Mouse (Mus musculus) forelimb bud, embryonic 11.5 days (tissue): ENCODE results near the gene Hoxb7.

Experiments used
- DNase-seq: peaks from one replicate; pipeline ENCODE4 v3.0.0-alpha.2; 2012; ENCODE audit warnings: low read depth, low spot score

The Hoxb7 gene

DNA sequence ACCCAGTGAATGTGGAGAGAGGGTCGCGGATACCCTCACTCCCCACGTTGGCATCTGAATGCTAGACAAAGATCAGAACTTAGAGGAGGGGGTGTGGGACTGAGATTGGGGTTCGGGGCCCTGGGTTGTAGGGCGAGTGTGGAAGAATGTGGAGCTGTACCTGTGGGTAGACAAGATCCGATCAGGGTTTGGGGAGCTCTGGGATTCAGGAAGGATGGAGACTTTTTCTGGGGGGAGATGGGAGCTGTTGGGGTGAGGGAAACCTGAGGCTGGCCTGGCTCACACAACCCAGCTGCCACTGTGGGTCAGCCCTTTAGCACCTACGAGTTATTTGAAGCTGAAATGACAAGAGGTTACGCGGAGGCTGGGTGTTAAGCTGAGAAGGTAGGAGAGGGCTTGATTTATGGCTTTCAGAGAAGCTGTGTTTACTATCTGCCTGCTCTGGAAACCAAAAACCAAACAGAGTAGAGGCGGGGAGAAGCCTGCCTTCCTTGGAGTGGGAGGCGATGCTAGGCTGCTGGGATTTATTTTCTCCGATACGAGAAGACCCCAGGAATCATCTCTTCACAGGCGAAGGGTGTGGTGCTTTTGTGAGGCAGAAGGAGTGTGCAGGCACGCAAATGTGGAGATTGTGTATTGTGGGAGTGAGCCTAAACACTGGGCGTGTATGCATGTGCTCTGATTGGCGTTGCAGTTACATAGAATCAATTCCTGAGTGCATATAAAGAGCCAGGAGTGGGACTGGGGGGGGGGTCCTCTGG is 47.0 kb downstream of the Hoxb7 start:
- no peak for DNase-seq

DNA sequence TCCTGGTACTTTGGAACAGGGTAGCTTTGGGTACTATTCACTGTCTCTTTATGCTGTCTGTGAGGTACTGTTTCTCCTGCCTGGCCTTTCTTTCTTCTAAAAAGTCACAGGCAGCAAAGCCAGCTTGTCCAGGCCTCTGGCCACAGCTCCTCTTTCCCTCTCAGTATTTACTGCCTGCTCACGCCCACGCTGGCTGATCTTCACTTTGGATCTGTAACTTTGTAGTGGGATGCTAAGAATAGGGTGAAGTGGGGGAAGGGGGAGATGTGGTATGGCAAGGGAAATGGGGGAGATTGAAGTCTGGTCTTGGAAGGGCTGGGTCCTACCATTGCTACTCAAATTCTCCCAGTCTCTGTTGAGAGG is 47.6 kb downstream of the Hoxb7 start:
- no peak for DNase-seq

DNA sequence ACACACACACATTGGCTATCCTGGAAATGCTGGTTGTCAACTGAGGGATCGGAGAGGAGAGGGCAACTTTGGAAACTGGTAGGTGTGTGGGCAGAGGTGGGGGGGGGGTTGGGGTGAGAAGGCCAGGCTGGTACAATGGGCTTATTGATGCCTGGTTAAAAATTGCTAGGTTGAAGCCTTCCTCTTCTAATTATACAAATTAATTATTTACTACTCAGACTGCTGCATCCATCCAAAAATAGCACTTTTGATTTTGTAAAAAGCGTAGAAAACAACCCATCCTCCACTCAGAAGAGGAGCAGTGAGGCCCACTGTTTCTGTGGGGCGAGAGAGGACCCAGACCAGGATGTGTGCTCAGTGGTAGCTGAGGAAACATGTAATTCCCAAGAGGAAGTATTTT is 48.6 kb downstream of the Hoxb7 start:
- no peak for DNase-seq

DNA sequence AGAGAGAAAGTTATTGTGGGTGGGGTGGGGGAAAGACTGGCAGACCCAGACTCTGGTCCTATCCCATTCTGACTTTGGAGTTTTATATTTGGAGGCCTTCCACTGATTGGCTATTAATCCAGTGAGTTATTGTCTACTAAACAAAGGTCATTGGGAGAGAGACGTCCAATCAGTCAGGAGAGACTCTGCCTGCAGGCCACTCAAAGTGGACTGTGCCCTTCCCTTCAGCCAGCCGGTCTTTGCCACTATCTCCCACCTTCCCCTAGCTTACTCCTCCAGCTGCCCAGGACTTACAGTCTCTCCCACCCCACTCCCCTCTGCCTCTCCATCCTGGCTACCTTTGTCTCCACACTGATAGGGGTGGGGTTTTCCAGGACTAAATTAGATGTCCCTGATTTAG is 50.2 kb downstream of the Hoxb7 start:
- no peak for DNase-seq

DNA sequence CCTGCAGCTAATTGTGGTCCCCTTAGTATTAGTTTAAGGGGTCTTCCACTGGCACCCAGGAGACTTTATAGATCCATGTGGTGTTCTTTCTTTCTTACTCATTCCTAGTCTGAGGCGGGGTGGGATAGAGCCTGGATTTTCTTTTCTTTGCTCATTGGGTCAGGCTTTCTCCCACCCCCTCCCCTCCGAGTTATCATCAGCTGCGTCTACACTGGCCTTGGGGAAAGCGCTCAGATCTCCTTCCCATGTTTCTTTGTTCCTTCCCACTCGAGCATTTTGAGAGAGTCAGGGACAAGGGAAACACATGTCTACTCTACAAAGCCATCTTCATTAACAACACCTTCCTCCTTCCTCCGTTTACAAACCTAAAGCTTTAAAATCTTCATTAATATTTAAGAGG is 50.6 kb downstream of the Hoxb7 start:
- DNase-seq = no peak

DNA sequence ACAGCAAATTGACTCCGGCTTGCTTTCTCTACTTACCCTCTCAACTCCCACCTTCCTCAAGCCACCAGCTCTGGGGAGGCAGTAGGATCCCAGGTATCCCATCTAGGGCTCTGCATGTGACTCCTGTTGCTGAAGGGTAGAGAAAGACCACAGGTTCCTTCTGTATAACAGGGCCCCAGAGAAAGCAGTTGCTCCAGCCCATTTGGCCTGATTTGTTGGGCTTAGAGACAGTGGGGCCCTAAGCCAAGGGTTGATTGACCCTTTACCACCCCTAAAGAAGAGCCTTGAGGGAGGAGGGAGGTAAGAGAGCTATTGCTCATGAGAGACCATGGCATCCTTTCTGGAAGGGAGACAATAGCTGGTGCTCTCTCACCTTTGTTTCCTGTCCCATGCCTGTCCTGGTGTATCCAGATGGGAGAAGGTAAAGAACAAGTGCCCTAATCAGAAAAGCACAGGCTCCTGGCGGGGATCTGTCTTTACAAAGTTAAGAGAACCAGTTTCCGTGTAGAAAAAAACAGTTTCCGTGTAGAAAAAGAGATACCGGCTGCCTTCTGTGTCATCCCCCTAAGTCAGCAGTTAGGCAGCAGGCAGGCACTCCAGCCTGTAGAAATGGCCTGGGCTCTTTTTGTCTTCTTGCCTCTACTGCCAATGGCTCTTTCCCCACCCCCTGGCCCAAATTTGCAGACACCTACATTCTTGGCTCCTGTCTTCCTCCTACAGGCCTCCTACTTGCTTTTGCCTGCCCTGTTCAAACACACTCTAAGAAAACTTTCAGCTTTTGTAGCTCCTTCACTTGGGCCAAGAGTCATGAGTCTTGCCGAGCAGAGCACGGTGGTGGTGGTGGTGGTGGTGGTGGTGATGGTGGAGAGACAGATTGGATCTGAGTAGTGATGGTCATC is 52.8 kb downstream of the Hoxb7 start:
- DNase-seq = no peak
